Mouse (Mus musculus): ENCODE results near the gene Pradc1. TPM values are rescaled to one million over a fixed set of nuclear protein-coding genes. Genes with fewer than 3 reads are reported as not detected.
A peak's percentile ranks its signal among the peaks of the same experiment; 100 is the strongest.

Pradc1 gene
- polyA plus RNA-seq, 1 experiment from 2014 or later, result 30.4 TPM

DNA sequence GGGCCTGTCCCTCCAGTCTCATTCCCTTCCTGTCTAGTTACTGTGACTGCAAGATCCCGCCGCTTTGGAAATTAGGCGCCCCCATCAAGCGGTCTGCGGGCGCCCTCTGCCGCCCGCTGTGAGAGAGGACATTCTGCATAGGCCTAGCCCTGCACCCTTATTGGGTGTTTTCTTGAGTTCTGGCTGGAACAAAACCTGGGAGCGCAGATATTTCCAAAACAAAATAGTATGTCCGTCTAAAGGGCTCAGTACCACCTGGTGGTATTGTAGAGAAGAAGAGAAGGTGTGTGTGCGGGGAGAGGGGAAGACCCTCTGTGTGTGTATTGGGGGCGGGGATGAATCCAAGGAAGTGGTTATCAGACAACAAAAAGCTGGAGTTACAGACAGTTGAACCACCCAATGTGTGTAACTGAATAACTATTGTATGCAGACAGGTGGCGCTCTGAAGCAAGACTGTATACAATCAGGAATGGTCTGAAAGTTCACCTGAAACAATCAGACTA lies 40.9 kb downstream of the Pradc1 start:
- Histone ChIP-seq H3K27me3 (replicated peaks; ENCODE audit: low read depth, poor library complexity, severe bottlenecking) (peaks cover 51% of the 10 kb centered on the region), H3K27ac (replicated peaks) (no peak overlapping the region), H3K4me1 (peaks cover 9% of the 10 kb centered on the region), H3K4me3 (peak overlapping the region; percentile 8; the same call in 1 of the 2 replicates), H3K9me3 (no peaks in the 10 kb centered on the region), H3K36me3 (replicated peaks) (no peaks in the 10 kb centered on the region)
- peak; percentile 86 for DNase-seq (ENCODE audit: low spot score)
- 9% methylated on average over 13 of the region's 13 CpGs for WGBS

DNA sequence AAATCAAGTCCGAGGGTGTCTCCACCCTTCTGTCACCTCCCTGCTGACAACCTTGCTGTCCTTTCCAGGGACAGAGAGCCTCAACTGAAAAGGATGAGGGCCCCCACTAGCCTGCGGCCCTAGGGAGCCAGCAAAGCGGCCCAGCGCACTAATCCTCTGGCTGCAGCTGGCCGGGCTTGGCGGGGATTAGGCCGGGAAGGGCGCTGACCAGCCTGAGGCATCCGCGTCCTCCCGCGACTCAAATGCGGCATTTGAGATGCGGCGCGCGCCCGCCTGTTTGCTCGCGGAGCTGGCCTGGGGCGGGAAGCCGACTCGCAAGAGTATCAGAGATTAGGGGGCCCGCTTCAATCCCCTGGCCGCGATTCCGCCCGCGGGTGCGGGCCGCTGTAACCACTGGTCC lies 42.8 kb downstream of the Pradc1 start:
- Histone ChIP-seq H3K4me3 (peak overlapping the region; percentile 50), H3K36me3 (replicated peaks) (no peaks in the 10 kb centered on the region), H3K27me3 (replicated peaks; ENCODE audit: low read depth, poor library complexity, severe bottlenecking) (peaks cover 63% of the 10 kb centered on the region), H3K4me1 (peaks cover 9% of the 10 kb centered on the region), H3K27ac (replicated peaks) (no peak overlapping the region; the same call in 1 of the 2 replicates), H3K9me3 (no peaks in the 10 kb centered on the region)
- 1% methylated on average over 31 of the region's 31 CpGs for WGBS
- DNase-seq (ENCODE audit: low spot score), result peak; percentile 60

DNA sequence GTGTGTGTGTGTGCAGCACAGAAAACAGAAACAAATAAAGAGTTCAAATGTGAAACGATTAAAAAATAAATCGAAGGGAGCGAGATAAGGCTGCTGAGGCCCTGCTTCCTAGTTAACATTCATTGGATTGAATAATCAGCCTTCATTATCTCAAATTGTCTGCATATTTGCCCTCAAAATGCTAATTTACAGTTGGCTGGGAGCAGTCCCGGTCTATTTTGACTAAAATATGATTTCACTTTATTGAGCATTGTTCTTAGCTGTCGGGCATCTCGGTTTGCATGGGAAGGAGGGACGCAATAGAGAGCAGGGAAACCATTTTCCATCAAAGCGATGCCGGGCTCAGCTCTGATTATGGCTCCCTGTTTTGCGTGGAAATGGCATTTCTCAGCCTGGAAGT lies 48.7 kb downstream of the Pradc1 start:
- no peaks in the 10 kb centered on the region for H3K9me3 ChIP-seq
- H3K4me3 ChIP-seq, result no peak overlapping the region
- no peaks in the 10 kb centered on the region for H3K36me3 ChIP-seq (replicated peaks)
- WGBS, result 85% methylated on average over 10 of the region's 10 CpGs
- no peak for DNase-seq (ENCODE audit: low spot score)
- H3K27ac ChIP-seq (replicated peaks), result no peak overlapping the region
- H3K4me1 ChIP-seq, result peaks cover 6% of the 10 kb centered on the region
- peaks cover 34% of the 10 kb centered on the region for H3K27me3 ChIP-seq (replicated peaks; ENCODE audit: low read depth, poor library complexity, severe bottlenecking)

- no peak for DNase-seq (ENCODE audit: low spot score)
- Histone ChIP-seq H3K27ac (replicated peaks) (no peak overlapping the region), H3K36me3 (replicated peaks) (no peaks in the 10 kb centered on the region), H3K4me1 (peaks cover 6% of the 10 kb centered on the region), H3K9me3 (no peaks in the 10 kb centered on the region), H3K27me3 (replicated peaks; ENCODE audit: low read depth, poor library complexity, severe bottlenecking) (peaks cover 30% of the 10 kb centered on the region), H3K4me3 (no peak overlapping the region)
- 53% methylated on average over 2 of the region's 2 CpGs for WGBS
Measured at GRCm38 (mm10) chr6:85402613-85403012, 49.2 kb downstream of the Pradc1 start.

DNA sequence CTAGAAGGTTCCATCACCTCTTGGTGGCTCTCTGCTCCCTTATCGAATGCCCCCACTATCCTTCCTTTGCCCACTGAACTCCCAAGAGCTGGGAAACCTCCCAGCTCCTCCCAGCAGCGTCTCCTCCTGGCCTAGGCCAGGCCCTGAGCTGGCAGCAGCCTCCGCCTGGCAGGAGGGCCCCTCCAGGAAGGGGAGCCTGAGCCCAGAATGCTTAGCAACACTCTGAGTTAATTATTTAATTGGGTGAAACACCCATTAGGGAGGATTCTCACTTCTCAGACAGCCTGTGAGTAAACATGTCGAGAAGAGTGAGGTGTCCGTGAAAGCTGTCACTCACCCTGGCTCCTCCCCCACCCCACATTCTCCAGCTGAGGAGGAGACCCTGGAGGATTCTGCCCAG lies 52.1 kb downstream of the Pradc1 start:
- peaks cover 6% of the 10 kb centered on the region for H3K4me1 ChIP-seq
- peaks cover 5% of the 10 kb centered on the region; the same call in 1 of the 2 replicates for H3K9me3 ChIP-seq
- H3K4me3 ChIP-seq, result no peak overlapping the region
- H3K36me3 ChIP-seq (replicated peaks), result no peaks in the 10 kb centered on the region
- H3K27ac ChIP-seq (replicated peaks), result no peak overlapping the region
- H3K27me3 ChIP-seq (replicated peaks; ENCODE audit: low read depth, poor library complexity, severe bottlenecking), result peaks cover 8% of the 10 kb centered on the region; the same call in 1 of the 2 replicates
- 36% methylated on average over 5 of the region's 5 CpGs for whole genome bisulfite sequencing
- DNase-seq (ENCODE audit: low spot score), result no peak

DNA sequence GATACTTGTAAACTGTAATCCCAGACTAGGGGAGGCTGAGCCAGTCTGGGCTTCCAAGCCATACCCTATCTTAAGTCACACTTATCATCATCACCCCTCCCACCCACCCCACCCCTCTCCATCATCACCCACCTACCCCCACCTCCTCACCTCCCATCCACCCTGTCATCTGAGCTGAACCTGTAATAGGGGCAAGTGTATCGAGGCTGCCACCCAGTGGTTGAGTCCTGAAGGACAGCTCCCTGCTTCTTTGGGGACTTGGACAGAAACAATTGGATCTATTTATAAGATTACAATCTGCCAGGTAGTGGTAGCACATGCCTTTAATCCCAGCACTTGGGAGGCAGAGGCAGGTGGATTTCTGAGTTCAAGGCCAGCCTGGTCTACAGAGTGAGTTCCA lies 54.6 kb downstream of the Pradc1 start:
- Histone ChIP-seq H3K4me3 (no peak overlapping the region), H3K9me3 (peaks cover 5% of the 10 kb centered on the region; the same call in 1 of the 2 replicates), H3K4me1 (peaks cover 6% of the 10 kb centered on the region), H3K27me3 (replicated peaks; ENCODE audit: low read depth, poor library complexity, severe bottlenecking) (no peaks in the 10 kb centered on the region), H3K27ac (replicated peaks) (no peak overlapping the region), H3K36me3 (replicated peaks) (no peaks in the 10 kb centered on the region)
- peak; percentile 34 for DNase-seq (ENCODE audit: low spot score)
- WGBS, result 26% methylated on average over 1 of the region's 1 CpGs

Other genes with a start within 250 kb of the Pradc1 start
- 8.5 and 8.6 TPM in 2 replicates for gene Sfxn5, start 118.5 kb downstream of the Pradc1 start, polyA plus RNA-seq (2016; fragmentation: Nextera tagmentation; extraction: Ambion mirVana)
- gene Rab11fip5, start 77.3 kb downstream of the Pradc1 start, polyA plus RNA-seq (2016; fragmentation: Nextera tagmentation; extraction: Ambion mirVana), result 2.3 and 3.6 TPM in 2 replicates
- not detected in 2 replicates for gene Noto, start 28.1 kb downstream of the Pradc1 start, polyA plus RNA-seq (2016; fragmentation: Nextera tagmentation; extraction: Ambion mirVana)
- 87.6 and 91.0 TPM in 2 replicates for gene Smyd5, start 20.0 kb downstream of the Pradc1 start, polyA plus RNA-seq (2016; fragmentation: Nextera tagmentation; extraction: Ambion mirVana)
- gene Cct7, start 456 bp downstream of the Pradc1 start, polyA plus RNA-seq (2016; fragmentation: Nextera tagmentation; extraction: Ambion mirVana), result 784 and 818 TPM in 2 replicates
- gene Fbxo41, start 51.0 kb upstream of the Pradc1 start, polyA plus RNA-seq (2016; fragmentation: Nextera tagmentation; extraction: Ambion mirVana), result 0.30 and 0.46 TPM in 2 replicates
- gene Egr4, start 61.6 kb upstream of the Pradc1 start, polyA plus RNA-seq (2016; fragmentation: Nextera tagmentation; extraction: Ambion mirVana), result not detected in 2 replicates
- 10.2 and 11.3 TPM in 2 replicates for gene Alms1, start 135.6 kb upstream of the Pradc1 start, polyA plus RNA-seq (2016; fragmentation: Nextera tagmentation; extraction: Ambion mirVana)